Mouse (Mus musculus) heart, embryonic 10.5 days (tissue): ENCODE measurements around the gene Arpc3. TPM values are rescaled to one million over a fixed set of nuclear protein-coding genes. Genes with fewer than 3 reads are reported as not detected.
"Not testable (repeated sequence)": the region's sequence is repeated elsewhere in the genome, so short reads cannot be mapped to it uniquely, and the experiment has no call there.

Source experiments
- DNase-seq: peaks from one replicate; pipeline ENCODE4 v3.0.0-alpha.2; 2017; ENCODE audit warnings: low spot score
- H3K27ac ChIP-seq: fragments of 300-500 bp; sonication (generic); 2 replicates; pipeline ENCODE4 v1.5.1; 2016; ENCODE audit warnings: mild to moderate bottlenecking
- H3K27me3 ChIP-seq: fragments of 300-500 bp; sonication (generic); 2 replicates; pipeline ENCODE4 v1.6.1; 2016; ENCODE audit warnings: mild to moderate bottlenecking; ENCODE audit not compliant: poor library complexity, insufficient read depth, severe bottlenecking
- H3K36me3 ChIP-seq: fragments of 300-500 bp; sonication (generic); 2 replicates; pipeline ENCODE4 v1.6.1; 2016; ENCODE audit warnings: mild to moderate bottlenecking, moderate library complexity
- H3K4me1 ChIP-seq: fragments of 300-500 bp; sonication (generic); 2 replicates; pipeline ENCODE4 v1.6.1; 2016; ENCODE audit warnings: mild to moderate bottlenecking
- H3K4me3 ChIP-seq: fragments of 300-500 bp; sonication (generic); 2 replicates; pipeline ENCODE4 v1.5.1; 2016; ENCODE audit warnings: mild to moderate bottlenecking, moderate library complexity
- H3K9me3 ChIP-seq: fragments of 300-500 bp; sonication (generic); 2 replicates; pipeline ENCODE4 v1.6.1; 2016; ENCODE audit warnings: mild to moderate bottlenecking, moderate library complexity
- WGBS: fragments of 180-500 bp; shearing (Covaris S2); methylation state at CpG from one replicate; pipeline ENCODE4 v1.1.7; 2016; 5-methylcytosine and 5-hydroxymethylcytosine counted together
- polyA plus RNA-seq: library from polyadenylated mRNA; unstranded; fragments of >200 nt; fragmentation: Nextera tagmentation; extraction: Ambion mirVana; gene quantifications from 2 replicates; pipeline ENCODE4 v1.2.1, GENCODE M21; 2016

Gene Arpc3
- polyA plus RNA-seq, 1 experiment from 2014 or later, result 108 TPM

GRCm38 (mm10) chr5:122402772-122403171 lies 11.1 kb downstream of the Arpc3 start:
- DNase-seq, result no peak
- Histone ChIP-seq H3K4me1 (peaks cover 8% of the 10 kb centered on the region; the same call in 1 of the 2 replicates), H3K9me3 (no peaks in the 10 kb centered on the region), H3K27me3 (no peaks in the 10 kb centered on the region), H3K4me3 (no peak overlapping the region), H3K36me3 (peaks cover 91% of the 10 kb centered on the region), H3K27ac (no peak overlapping the region)
- WGBS, result 84% methylated on average over 5 of the region's 5 CpGs

- no peak overlapping the region for H3K27ac ChIP-seq
- WGBS, result 89% methylated on average over 12 of the region's 12 CpGs
- H3K4me1 ChIP-seq, result peaks cover 8% of the 10 kb centered on the region; the same call in 1 of the 2 replicates
- peaks cover 87% of the 10 kb centered on the region for H3K36me3 ChIP-seq
- H3K4me3 ChIP-seq, result no peak overlapping the region
- no peak for DNase-seq
- no peaks in the 10 kb centered on the region for H3K27me3 ChIP-seq
- no peaks in the 10 kb centered on the region for H3K9me3 ChIP-seq
Measured at GRCm38 (mm10) chr5:122403362-122403761, 11.7 kb downstream of the Arpc3 start.

GRCm38 (mm10) chr5:122405537-122405936 lies 13.9 kb downstream of the Arpc3 start:
- Histone ChIP-seq H3K9me3 (no peaks in the 10 kb centered on the region), H3K36me3 (peaks cover 77% of the 10 kb centered on the region), H3K4me1 (peaks cover 5% of the 10 kb centered on the region; the same call in 1 of the 2 replicates), H3K27me3 (no peaks in the 10 kb centered on the region), H3K4me3 (no peak overlapping the region), H3K27ac (no peak overlapping the region)
- WGBS, result 94% methylated on average over 10 of the region's 10 CpGs
- no peak for DNase-seq

GRCm38 (mm10) chr5:122409692-122410645 lies 18.3 kb downstream of the Arpc3 start:
- WGBS, result 84% methylated on average over 19 of the region's 19 CpGs
- Histone ChIP-seq H3K4me1 (no peaks in the 10 kb centered on the region), H3K4me3 (no peak overlapping the region), H3K9me3 (no peaks in the 10 kb centered on the region), H3K27me3 (no peaks in the 10 kb centered on the region), H3K27ac (no peak overlapping the region), H3K36me3 (peaks cover 41% of the 10 kb centered on the region)
- peak; percentile 75 for DNase-seq

- no peaks in the 10 kb centered on the region for H3K9me3 ChIP-seq
- no peaks in the 10 kb centered on the region for H3K27me3 ChIP-seq
- H3K4me1 ChIP-seq, result no peaks in the 10 kb centered on the region
- WGBS, result 81% methylated on average over 5 of the region's 5 CpGs
- H3K27ac ChIP-seq, result no peak overlapping the region
- no peak overlapping the region for H3K4me3 ChIP-seq
- H3K36me3 ChIP-seq, result peaks cover 22% of the 10 kb centered on the region
- DNase-seq, result no peak
Measured at GRCm38 (mm10) chr5:122411892-122412291, 20.2 kb downstream of the Arpc3 start.

- no peak for DNase-seq
- H3K36me3 ChIP-seq, result peaks cover 13% of the 10 kb centered on the region; the same call in 1 of the 2 replicates
- H3K4me3 ChIP-seq, result no peak overlapping the region
- WGBS, result 58% methylated on average over 6 of the region's 6 CpGs
- H3K27ac ChIP-seq, result no peak overlapping the region
- no peaks in the 10 kb centered on the region for H3K27me3 ChIP-seq
- H3K4me1 ChIP-seq, result no peaks in the 10 kb centered on the region
- no peaks in the 10 kb centered on the region for H3K9me3 ChIP-seq
Measured at GRCm38 (mm10) chr5:122412826-122413225, 21.1 kb downstream of the Arpc3 start.

- no peak for DNase-seq
- Histone ChIP-seq H3K27ac (no peak overlapping the region), H3K9me3 (no peaks in the 10 kb centered on the region), H3K4me3 (no peak overlapping the region), H3K36me3 (peaks cover 13% of the 10 kb centered on the region; the same call in 1 of the 2 replicates), H3K27me3 (no peaks in the 10 kb centered on the region), H3K4me1 (no peaks in the 10 kb centered on the region)
- 90% methylated on average over 5 of the region's 5 CpGs for WGBS
Measured at GRCm38 (mm10) chr5:122414351-122414750, 22.7 kb downstream of the Arpc3 start.

GRCm38 (mm10) chr5:122415465-122415864 lies 23.8 kb downstream of the Arpc3 start:
- Histone ChIP-seq H3K4me3 (no peak overlapping the region), H3K9me3 (no peaks in the 10 kb centered on the region), H3K4me1 (no peaks in the 10 kb centered on the region), H3K27ac (no peak overlapping the region), H3K36me3 (peaks cover 2% of the 10 kb centered on the region; the same call in 1 of the 2 replicates), H3K27me3 (no peaks in the 10 kb centered on the region)
- WGBS, result 85% methylated on average over 12 of the region's 12 CpGs
- DNase-seq, result no peak

- not testable (repeated sequence) for H3K9me3 ChIP-seq, H3K27me3 ChIP-seq, H3K4me3 ChIP-seq, H3K36me3 ChIP-seq, DNase-seq, H3K27ac ChIP-seq
- 51% methylated on average over 4 of the region's 4 CpGs for WGBS
- peaks cover 16% of the 10 kb centered on the region for H3K4me1 ChIP-seq
Measured at GRCm38 (mm10) chr5:122420676-122421075, 29.0 kb downstream of the Arpc3 start.

- Histone ChIP-seq H3K4me3 (peak within 1 kb of the TSS; percentile 90), H3K27me3 (no peaks in the 10 kb centered on the region), H3K36me3 (peaks cover 8% of the 10 kb centered on the region; the same call in 1 of the 2 replicates), H3K27ac (peak within 1 kb of the TSS; percentile 90), H3K4me1 (peaks cover 16% of the 10 kb centered on the region), H3K9me3 (no peaks in the 10 kb centered on the region)
- WGBS, result 21% methylated on average over 17 of the region's 17 CpGs
- no peak for DNase-seq
Measured at GRCm38 (mm10) chr5:122421271-122422068, 29.8 kb downstream of the Arpc3 start, which contains the start of gene Anapc7. TSS of gene Anapc7 (plus strand) at chr5:122421693.

- Histone ChIP-seq H3K27ac (peak overlapping the region; percentile 90), H3K36me3 (peaks cover 12% of the 10 kb centered on the region; the same call in 1 of the 2 replicates), H3K27me3 (no peaks in the 10 kb centered on the region), H3K4me1 (peaks cover 16% of the 10 kb centered on the region), H3K4me3 (peak overlapping the region; percentile 90), H3K9me3 (no peaks in the 10 kb centered on the region)
- peak; percentile 95 for DNase-seq
- WGBS, result under 1% methylated on average over 73 of the region's 73 CpGs
Measured at GRCm38 (mm10) chr5:122422071-122422964, 30.6 kb downstream of the Arpc3 start.

GRCm38 (mm10) chr5:122423083-122423482 lies 31.4 kb downstream of the Arpc3 start:
- 28% methylated on average over 15 of the region's 15 CpGs for WGBS
- H3K27ac ChIP-seq, result peak overlapping the region; percentile 90
- no peak for DNase-seq
- peaks cover 16% of the 10 kb centered on the region for H3K36me3 ChIP-seq
- H3K4me3 ChIP-seq, result peak overlapping the region; percentile 90
- no peaks in the 10 kb centered on the region for H3K27me3 ChIP-seq
- H3K4me1 ChIP-seq, result peaks cover 16% of the 10 kb centered on the region
- no peaks in the 10 kb centered on the region for H3K9me3 ChIP-seq
